Mouse (Mus musculus): ENCODE measurements around the gene Rab39. TPM values are rescaled to one million over a fixed set of nuclear protein-coding genes. Genes with fewer than 3 reads are reported as not detected.
A peak's percentile ranks its signal among the peaks of the same experiment; 100 is the strongest.

Rab39 gene
- polyA plus RNA-seq, 1 experiment: 1.7 TPM

- TF ChIP-seq POLR2A (IDR thresholded peaks at IDR 0.05; ENCODE audit: borderline replicate concordance, extremely low read depth, insufficient read depth, insufficient read length, poor library complexity, severe bottlenecking) (no peak), CTCF (IDR thresholded peaks at IDR 0.05; ENCODE audit: borderline replicate concordance, extremely low read depth, insufficient read depth, insufficient read length) (no peak)
- DNase-seq (ENCODE audit: low read depth): no peak
Measured at GRCm38 (mm10) chr9:53680851-53681250, 25.2 kb downstream of the Rab39 start.

- no peak for TF ChIP-seq CTCF (IDR thresholded peaks at IDR 0.05; ENCODE audit: borderline replicate concordance, extremely low read depth, insufficient read depth, insufficient read length)
- TF ChIP-seq POLR2A (IDR thresholded peaks at IDR 0.05; ENCODE audit: borderline replicate concordance, extremely low read depth, insufficient read depth, insufficient read length, poor library complexity, severe bottlenecking): no peak
- no peak for DNase-seq (ENCODE audit: low read depth)
Measured at GRCm38 (mm10) chr9:53676921-53677320, 29.1 kb downstream of the Rab39 start.

GRCm38 (mm10) chr9:53673571-53673970 is 32.5 kb downstream of the Rab39 start:
- peak; percentile 84 for DNase-seq (ENCODE audit: low read depth)
- no peak for TF ChIP-seq POLR2A (IDR thresholded peaks at IDR 0.05; ENCODE audit: borderline replicate concordance, extremely low read depth, insufficient read depth, insufficient read length, poor library complexity, severe bottlenecking)
- peak; percentile 67; the same call in 1 of the 2 replicates for TF ChIP-seq CTCF (IDR thresholded peaks at IDR 0.05; ENCODE audit: borderline replicate concordance, extremely low read depth, insufficient read depth, insufficient read length)

GRCm38 (mm10) chr9:53669680-53670219 is 36.3 kb downstream of the Rab39 start, which contains the start of gene Cul5:
Gene Cul5 (minus strand): TSS chr9:53670014.
- TF ChIP-seq CTCF (IDR thresholded peaks at IDR 0.05; ENCODE audit: borderline replicate concordance, extremely low read depth, insufficient read depth, insufficient read length): peak; percentile 10; the same call in 1 of the 2 replicates
- TF ChIP-seq POLR2A (IDR thresholded peaks at IDR 0.05; ENCODE audit: borderline replicate concordance, extremely low read depth, insufficient read depth, insufficient read length, poor library complexity, severe bottlenecking): no peak
- peak; percentile 27 for DNase-seq (ENCODE audit: low read depth)

GRCm38 (mm10) chr9:53667020-53667669 is 38.9 kb downstream of the Rab39 start:
- TF ChIP-seq POLR2A (IDR thresholded peaks at IDR 0.05; ENCODE audit: borderline replicate concordance, extremely low read depth, insufficient read depth, insufficient read length, poor library complexity, severe bottlenecking) (peak; percentile 89), CTCF (IDR thresholded peaks at IDR 0.05; ENCODE audit: borderline replicate concordance, extremely low read depth, insufficient read depth, insufficient read length) (peak; percentile 97)

GRCm38 (mm10) chr9:53666665-53667019 is 39.4 kb downstream of the Rab39 start:
- no peak for DNase-seq (ENCODE audit: low read depth)
- TF ChIP-seq CTCF (IDR thresholded peaks at IDR 0.05; ENCODE audit: borderline replicate concordance, extremely low read depth, insufficient read depth, insufficient read length) (no peak), POLR2A (IDR thresholded peaks at IDR 0.05; ENCODE audit: borderline replicate concordance, extremely low read depth, insufficient read depth, insufficient read length, poor library complexity, severe bottlenecking) (no peak)

More at GRCm38 (mm10) chr9:53667020-53667669, 38.9 kb downstream of the Rab39 start:
- DNase-seq (ENCODE audit: low read depth): peak; percentile 96

- TF ChIP-seq POLR2A (IDR thresholded peaks at IDR 0.05; ENCODE audit: borderline replicate concordance, extremely low read depth, insufficient read depth, insufficient read length, poor library complexity, severe bottlenecking) (no peak), CTCF (IDR thresholded peaks at IDR 0.05; ENCODE audit: borderline replicate concordance, extremely low read depth, insufficient read depth, insufficient read length) (no peak)
- DNase-seq (ENCODE audit: low read depth): no peak
Measured at GRCm38 (mm10) chr9:53665428-53665827, 40.6 kb downstream of the Rab39 start.

GRCm38 (mm10) chr9:53664819-53665218 is 41.2 kb downstream of the Rab39 start:
- no peak for TF ChIP-seq CTCF (IDR thresholded peaks at IDR 0.05; ENCODE audit: borderline replicate concordance, extremely low read depth, insufficient read depth, insufficient read length)
- no peak for TF ChIP-seq POLR2A (IDR thresholded peaks at IDR 0.05; ENCODE audit: borderline replicate concordance, extremely low read depth, insufficient read depth, insufficient read length, poor library complexity, severe bottlenecking)
- DNase-seq (ENCODE audit: low read depth): no peak

- no peak for DNase-seq (ENCODE audit: low read depth)
- TF ChIP-seq POLR2A (IDR thresholded peaks at IDR 0.05; ENCODE audit: borderline replicate concordance, extremely low read depth, insufficient read depth, insufficient read length, poor library complexity, severe bottlenecking): no peak
- no peak for TF ChIP-seq CTCF (IDR thresholded peaks at IDR 0.05; ENCODE audit: borderline replicate concordance, extremely low read depth, insufficient read depth, insufficient read length)
Measured at GRCm38 (mm10) chr9:53634796-53635195, 71.2 kb downstream of the Rab39 start.

Other genes with a start within 250 kb of the Rab39 start
- gene Atm, start 169.5 kb downstream of the Rab39 start, polyA plus RNA-seq (2012; rRNA removed): 5.9 and 12.3 TPM in 2 replicates
- 10.5 and 10.7 TPM in 2 replicates for gene Npat, start 169.2 kb downstream of the Rab39 start, polyA plus RNA-seq (2012; rRNA removed)
- gene Acat1, start 95.8 kb downstream of the Rab39 start, polyA plus RNA-seq (2012; rRNA removed): 80.5 and 81.1 TPM in 2 replicates
- gene Cul5, start 36.2 kb downstream of the Rab39 start, polyA plus RNA-seq (2012; rRNA removed): 16.5 and 22.5 TPM in 2 replicates
- 8.3 and 8.4 TPM in 2 replicates for gene Slc35f2, start 65.3 kb upstream of the Rab39 start, polyA plus RNA-seq (2012; rRNA removed)
- 0.14 and 0.39 TPM in 2 replicates for gene Sln, start 143.9 kb upstream of the Rab39 start, polyA plus RNA-seq (2012; rRNA removed)

All from brain, embryonic 14.5 days (tissue).